ENCODE assay signal across 10 mouse cellular contexts in the genomic region with DNA sequence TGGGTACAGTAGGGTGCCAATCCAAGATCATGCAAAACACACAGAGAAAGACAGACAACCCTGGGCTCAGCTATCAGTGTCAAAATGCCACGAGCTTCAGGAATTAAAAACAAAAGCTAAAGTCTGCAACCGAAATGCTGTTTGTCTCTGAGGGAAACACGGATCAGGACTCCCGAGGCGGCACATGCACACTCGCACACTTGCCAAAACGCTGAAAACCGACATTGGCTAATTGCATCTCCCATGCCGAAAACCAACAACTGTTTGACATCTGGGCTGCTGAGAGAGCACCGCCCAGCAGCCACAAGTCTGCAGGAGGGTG. TPM values are rescaled to one million over a fixed set of nuclear protein-coding genes. Genes with fewer than 3 reads are reported as not detected.
DNase-seq lines count a peak whose midpoint lies in the region; ATAC-seq and TF ChIP-seq lines count a peak whose summit lies in the region.
"Had no signal": no experiment of that assay in that cellular context is flagged by ENCODE, and none has a peak within 500 bp of the region (broad histone marks: within the 10 kb centered on the region; RNA-seq: fewer than 3 reads in every experiment).

No protein-coding gene starts in this region.

- peaks cover 9% of the 10 kb centered on the region for H3K4me1 ChIP-seq in heart, embryonic 12.5 days (replicated peaks)
- H3K4me1 ChIP-seq in ES-E14 (ENCODE audit: control insufficient read depth in 2 of 2, insufficient read depth in 2 of 2, low read length in 2 of 2, poor library complexity in 1 of 2), result peaks cover 0 to 4% of the 10 kb centered on the region in 2 experiments; a peak in 1 of 4 replicates
- H3K4me1 ChIP-seq in hindbrain, embryonic 10.5 days (replicated peaks), result peaks cover 18% of the 10 kb centered on the region
- peaks cover 6% of the 10 kb centered on the region; the same call in 1 of the 2 replicates for H3K4me1 ChIP-seq in midbrain, embryonic 11.5 days (ENCODE audit: control insufficient read depth, insufficient read depth, low read length)

- peaks cover 69% of the 10 kb centered on the region for H3K27me3 ChIP-seq in heart, embryonic 12.5 days (replicated peaks)
- peaks cover 79% of the 10 kb centered on the region for H3K27me3 ChIP-seq in hindbrain, embryonic 10.5 days (ENCODE audit: insufficient read depth, poor library complexity, severe bottlenecking)
- peaks cover 36% of the 10 kb centered on the region for H3K27me3 ChIP-seq in midbrain, embryonic 11.5 days (ENCODE audit: control insufficient read depth, insufficient read depth, low read length)

- DNase-seq in heart, postnatal 36 days, result no peak
- DNase-seq in ES-E14 (ENCODE audit: low read depth, low spot score), result no peak
- no peak for DNase-seq in hindbrain, embryonic 10.5 days (ENCODE audit: low spot score)
- DNase-seq in midbrain, embryonic 11.5 days (ENCODE audit: low spot score, missing footprints), result peak; percentile 89
- no peak for DNase-seq in natural killer cell, adult 2 months (ENCODE audit: low spot score in 2 of 2)
- DNase-seq in spleen, postnatal 14 days (ENCODE audit: low spot score in 2 of 2), result no peak
- no peak for DNase-seq in T-cell, adult 2 months (ENCODE audit: low spot score)

- H3K9ac ChIP-seq in heart, embryonic 12.5 days, result no peak overlapping the region
- no peak overlapping the region for H3K9ac ChIP-seq in ES-E14 (ENCODE audit: insufficient read depth, low read depth, low read length, poor library complexity, severe bottlenecking)
- no peak overlapping the region; the same call in 1 of the 2 replicates for H3K9ac ChIP-seq in midbrain, embryonic 11.5 days (ENCODE audit: low read length)

- H3K4me3 ChIP-seq in heart, embryonic 12.5 days, result peak overlapping the region; percentile 52
- peak overlapping the region; percentile 61 to 73 for H3K4me3 ChIP-seq in ES-E14 (ENCODE audit: insufficient read depth in 1 of 2, low read depth in 1 of 2, low read length in 2 of 2, poor library complexity in 1 of 2, severe bottlenecking in 1 of 2)
- peak overlapping the region; percentile 62 for H3K4me3 ChIP-seq in hindbrain, embryonic 10.5 days
- peak overlapping the region; percentile 53 for H3K4me3 ChIP-seq in midbrain, embryonic 11.5 days (ENCODE audit: low read depth, low read length)

- in situ Hi-C loops in ES-E14 (cut with MboI; ENCODE audit: low sequenced_read_pairs in 2 of 2, unreplicated experiment in 2 of 2), result no loop called here

- H3K4me2 ChIP-seq in heart, embryonic 12.5 days, result peak overlapping the region; percentile 87
- H3K4me2 ChIP-seq in midbrain, embryonic 11.5 days, result peak overlapping the region; percentile 96

- ATAC-seq in heart, embryonic 12.5 days (ENCODE audit: insufficient number of reproducible peaks, low FRiP score), result no peak
- ATAC-seq in midbrain, embryonic 11.5 days (ENCODE audit: low FRiP score), result no peak

- 10% methylated on average over 10 of the region's 10 CpGs for WGBS in heart, embryonic 12.5 days
- 12% methylated on average over 10 of the region's 10 CpGs for WGBS in hindbrain, embryonic 10.5 days
- 14% methylated on average over 10 of the region's 10 CpGs for WGBS in midbrain, embryonic 11.5 days

- intact Hi-C loops in heart, postnatal 36 days (cut with DNase I), result no loop called here

- H3K36me3 ChIP-seq in heart, embryonic 12.5 days, result no peaks in the 10 kb centered on the region
- no peaks in the 10 kb centered on the region for H3K36me3 ChIP-seq in ES-E14 (ENCODE audit: control insufficient read depth, insufficient read depth, low read length, poor library complexity, severe bottlenecking)
- no peaks in the 10 kb centered on the region for H3K36me3 ChIP-seq in hindbrain, embryonic 10.5 days
- no peaks in the 10 kb centered on the region for H3K36me3 ChIP-seq in midbrain, embryonic 11.5 days (ENCODE audit: control insufficient read depth, insufficient read depth, low read length)

- H3K27ac ChIP-seq in heart, embryonic 12.5 days (ENCODE audit: poor library complexity, severe bottlenecking), result no peak overlapping the region
- no peak overlapping the region for H3K27ac ChIP-seq in ES-E14 (ENCODE audit: insufficient read depth, low read depth, low read length, poor library complexity, severe bottlenecking)
- no peak overlapping the region for H3K27ac ChIP-seq in hindbrain, embryonic 10.5 days
- no peak overlapping the region for H3K27ac ChIP-seq in midbrain, embryonic 11.5 days (ENCODE audit: low read depth, low read length)

- H3K9me3 ChIP-seq in heart, embryonic 12.5 days (replicated peaks), result no peaks in the 10 kb centered on the region
- no peaks in the 10 kb centered on the region for H3K9me3 ChIP-seq in ES-E14 (ENCODE audit: control insufficient read depth, insufficient read depth, low read depth, low read length)
- no peaks in the 10 kb centered on the region for H3K9me3 ChIP-seq in hindbrain, embryonic 10.5 days
- no peaks in the 10 kb centered on the region for H3K9me3 ChIP-seq in midbrain, embryonic 11.5 days (ENCODE audit: control insufficient read depth, low read length)

TF ChIP-seq in ES-E14, 5 proteins besides CTCF, POLR2A, EP300 and RAD21:
- no peak for TF ChIP-seq HCFC1 (IDR thresholded peaks at IDR 0.05; ENCODE audit: borderline replicate concordance, insufficient read depth, low read length)

RNA-seq across cellular contexts. Expression of a gene that starts 0.9 kb away (rescaled TPM):
- polyA plus RNA-seq in heart, embryonic 12.5 days (2016; fragmentation: Nextera tagmentation; extraction: Ambion mirVana), result not detected in 2 replicates
- not detected for total RNA-seq in heart, postnatal 36 days (2021)
- 0.37 TPM in 1 of 2 replicates, not detected in the other for total RNA-seq in ES-E14 (2012; rRNA removed)
- 0.11 TPM in 1 of 2 replicates, not detected in the other for polyA plus RNA-seq in hindbrain, embryonic 10.5 days (2016; fragmentation: Nextera tagmentation; extraction: Ambion mirVana)
- 0.36 and 0.39 TPM in 2 replicates for polyA plus RNA-seq in midbrain, embryonic 11.5 days (2014; fragmentation: Nextera tagmentation; extraction: Ambion mirVana)
- polyA plus RNA-seq: small intestine, adult 2 months had no signal

RNA-seq across cellular contexts. Expression of a gene that starts 28.2 kb away (rescaled TPM):
- polyA plus RNA-seq in heart, embryonic 12.5 days (2016; fragmentation: Nextera tagmentation; extraction: Ambion mirVana), result not detected in 2 replicates
- total RNA-seq in heart, postnatal 36 days (2021), result not detected
- total RNA-seq in ES-E14 (2012; rRNA removed), result not detected in 2 replicates
- polyA plus RNA-seq in hindbrain, embryonic 10.5 days (2016; fragmentation: Nextera tagmentation; extraction: Ambion mirVana), result not detected in 2 replicates
- not detected in 2 replicates for polyA plus RNA-seq in midbrain, embryonic 11.5 days (2014; fragmentation: Nextera tagmentation; extraction: Ambion mirVana)
- total RNA-seq: layer of hippocampus, postnatal 10 days had no signal
- polyA plus RNA-seq: small intestine, adult 2 months had no signal

RNA-seq across cellular contexts. Expression of a gene that starts 46.7 kb away (rescaled TPM):
- polyA plus RNA-seq in heart, embryonic 12.5 days (2016; fragmentation: Nextera tagmentation; extraction: Ambion mirVana), result not detected in 2 replicates
- not detected for total RNA-seq in heart, postnatal 36 days (2021)
- not detected in 2 replicates for total RNA-seq in ES-E14 (2012; rRNA removed)
- not detected in 2 replicates for polyA plus RNA-seq in hindbrain, embryonic 10.5 days (2016; fragmentation: Nextera tagmentation; extraction: Ambion mirVana)
- not detected in 2 replicates for polyA plus RNA-seq in midbrain, embryonic 11.5 days (2014; fragmentation: Nextera tagmentation; extraction: Ambion mirVana)
- total RNA-seq: layer of hippocampus, postnatal 10 days had no signal
- polyA plus RNA-seq: small intestine, adult 2 months had no signal

RNA-seq across cellular contexts. Expression of a gene that starts 58.5 kb away (rescaled TPM):
- polyA plus RNA-seq in heart, embryonic 12.5 days (2016; fragmentation: Nextera tagmentation; extraction: Ambion mirVana), result not detected in 2 replicates
- total RNA-seq in heart, postnatal 36 days (2021), result not detected
- not detected in 2 replicates for total RNA-seq in ES-E14 (2012; rRNA removed)
- not detected in 2 replicates for polyA plus RNA-seq in hindbrain, embryonic 10.5 days (2016; fragmentation: Nextera tagmentation; extraction: Ambion mirVana)
- not detected in 2 replicates for polyA plus RNA-seq in midbrain, embryonic 11.5 days (2014; fragmentation: Nextera tagmentation; extraction: Ambion mirVana)
- total RNA-seq: layer of hippocampus, postnatal 10 days had no signal
- polyA plus RNA-seq: small intestine, adult 2 months had no signal
